ENCODE assay signal across 8 mouse cellular contexts in genomic region chr17:28349264-28349880, GRCm38 (mm10). TPM values are rescaled to one million over a fixed set of nuclear protein-coding genes. Genes with fewer than 3 reads are reported as not detected.
DNase-seq lines count a peak whose midpoint lies in the region; ATAC-seq and TF ChIP-seq lines count a peak whose summit lies in the region.

No protein-coding gene starts in this region.

- H3K4me2 ChIP-seq in lung, embryonic 15.5 days = peak overlapping the region; percentile 96
- peak overlapping the region; percentile 83 for H3K4me2 ChIP-seq in intestine, postnatal 0 days (replicated peaks; ENCODE audit: low read depth)
- H3K4me2 ChIP-seq in neural tube, embryonic 15.5 days = peak overlapping the region; percentile 95

- H3K27ac ChIP-seq in lung, embryonic 15.5 days = peak overlapping the region; percentile 100
- H3K27ac ChIP-seq in embryonic fibroblast, embryonic 13.5 days (ENCODE audit: insufficient read depth, low read length) = peak overlapping the region; percentile 94
- H3K27ac ChIP-seq in intestine, postnatal 0 days (ENCODE audit: low read depth, low read length) = peak overlapping the region; percentile 99
- H3K27ac ChIP-seq in neural tube, embryonic 15.5 days (replicated peaks) = no peak overlapping the region; the same call in 1 of the 2 replicates

- no peaks in the 10 kb centered on the region for H3K36me3 ChIP-seq in lung, embryonic 15.5 days
- no peaks in the 10 kb centered on the region for H3K36me3 ChIP-seq in intestine, postnatal 0 days (ENCODE audit: control insufficient read depth, insufficient read depth)
- no peaks in the 10 kb centered on the region for H3K36me3 ChIP-seq in neural tube, embryonic 15.5 days

- H3K9ac ChIP-seq in lung, embryonic 15.5 days = peak overlapping the region; percentile 96
- H3K9ac ChIP-seq in intestine, postnatal 0 days (ENCODE audit: low read depth, low read length) = peak overlapping the region; percentile 81
- H3K9ac ChIP-seq in neural tube, embryonic 15.5 days (replicated peaks) = peak overlapping the region; percentile 59

- no peak for DNase-seq in lung, postnatal 14 days
- no peak for DNase-seq in cerebellum, postnatal 10 days
- no peak for DNase-seq in frontal cortex, adult 2 months (ENCODE audit: extremely low spot score in 1 of 2, low spot score in 1 of 2)
- DNase-seq in thymus, postnatal 10 days (ENCODE audit: low spot score in 2 of 2) = no peak

- no peaks in the 10 kb centered on the region for H3K27me3 ChIP-seq in lung, embryonic 15.5 days
- H3K27me3 ChIP-seq in intestine, postnatal 0 days (replicated peaks; ENCODE audit: control insufficient read depth, insufficient read depth, low read length) = no peaks in the 10 kb centered on the region
- peaks cover 36% of the 10 kb centered on the region for H3K27me3 ChIP-seq in neural tube, embryonic 15.5 days (replicated peaks)

- no peaks in the 10 kb centered on the region for H3K9me3 ChIP-seq in lung, embryonic 15.5 days
- no peaks in the 10 kb centered on the region for H3K9me3 ChIP-seq in intestine, postnatal 0 days (ENCODE audit: control insufficient read depth)
- H3K9me3 ChIP-seq in neural tube, embryonic 15.5 days (replicated peaks) = no peaks in the 10 kb centered on the region

- no peak for ATAC-seq in lung, embryonic 15.5 days (ENCODE audit: borderline replicate concordance, extremely low read depth, low FRiP score, low TSS enrichment)
- ATAC-seq in intestine, postnatal 0 days = no peak
- no peak for ATAC-seq in neural tube, embryonic 15.5 days (ENCODE audit: low FRiP score)

- no peak for TF ChIP-seq CTCF in embryonic fibroblast, embryonic 13.5 days (IDR thresholded peaks at IDR 0.05; ENCODE audit: borderline replicate concordance, insufficient read depth, low read length)
- no peak for TF ChIP-seq CTCF in intestine, postnatal 0 days (IDR thresholded peaks at IDR 0.05; ENCODE audit: low read depth)

- WGBS in lung, embryonic 15.5 days = 7% methylated on average over 13 of the region's 13 CpGs
- WGBS in intestine, postnatal 0 days = 8% methylated on average over 12 of the region's 13 CpGs
- WGBS in neural tube, embryonic 15.5 days = 17% methylated on average over 13 of the region's 13 CpGs

- TF ChIP-seq POLR2A in embryonic fibroblast, embryonic 13.5 days (IDR thresholded peaks at IDR 0.05; ENCODE audit: low read depth, low read length) = peak; percentile 35

- H3K4me3 ChIP-seq in lung, embryonic 15.5 days = peak overlapping the region; percentile 88
- peak overlapping the region; percentile 95 for H3K4me3 ChIP-seq in embryonic fibroblast, embryonic 13.5 days (ENCODE audit: insufficient read depth, low read length)
- peak overlapping the region; percentile 81 for H3K4me3 ChIP-seq in intestine, postnatal 0 days (ENCODE audit: low read depth, low read length)
- peak overlapping the region; percentile 59 for H3K4me3 ChIP-seq in neural tube, embryonic 15.5 days (replicated peaks)

- peaks cover 63% of the 10 kb centered on the region for H3K4me1 ChIP-seq in lung, embryonic 15.5 days
- H3K4me1 ChIP-seq in embryonic fibroblast, embryonic 13.5 days (ENCODE audit: control insufficient read depth, insufficient read depth, low read length) = peaks cover 22% of the 10 kb centered on the region
- peaks cover 21% of the 10 kb centered on the region for H3K4me1 ChIP-seq in intestine, postnatal 0 days (replicated peaks; ENCODE audit: control insufficient read depth, insufficient read depth, low read length)
- H3K4me1 ChIP-seq in neural tube, embryonic 15.5 days = peaks cover 50% of the 10 kb centered on the region

RNA-seq across cellular contexts. Expression of gene Tead3, which starts 1.2 kb away (rescaled TPM):
- polyA plus RNA-seq in lung, embryonic 15.5 days (2015; fragmentation: Nextera tagmentation; extraction: Ambion mirVana) = 10.9 and 11.5 TPM in 2 replicates
- 58.5 and 64.0 TPM in 2 replicates for polyA plus RNA-seq in embryonic fibroblast, embryonic 13.5 days (2011; ENCODE audit: insufficient read length, low read depth, missing spikeins)
- polyA plus RNA-seq in intestine, postnatal 0 days (2015; fragmentation: Nextera tagmentation; extraction: Ambion mirVana) = 5.8 and 6.2 TPM in 2 replicates
- polyA plus RNA-seq in neural tube, embryonic 15.5 days (2015; fragmentation: Nextera tagmentation; extraction: Ambion mirVana) = 1.5 and 3.2 TPM in 2 replicates
- polyA plus RNA-seq in frontal cortex, adult 2 months (2012; rRNA removed) = 2.5 and 2.9 TPM in 2 replicates

RNA-seq across cellular contexts. Expression of gene Tulp1, which starts 15.7 kb away (rescaled TPM):
- polyA plus RNA-seq in lung, embryonic 15.5 days (2015; fragmentation: Nextera tagmentation; extraction: Ambion mirVana) = 6.0 and 6.2 TPM in 2 replicates
- 0.51 TPM in 1 of 2 replicates, not detected in the other for polyA plus RNA-seq in embryonic fibroblast, embryonic 13.5 days (2011; ENCODE audit: insufficient read length, low read depth, missing spikeins)
- polyA plus RNA-seq in intestine, postnatal 0 days (2015; fragmentation: Nextera tagmentation; extraction: Ambion mirVana) = 1.2 and 1.4 TPM in 2 replicates
- polyA plus RNA-seq in neural tube, embryonic 15.5 days (2015; fragmentation: Nextera tagmentation; extraction: Ambion mirVana) = 1.1 and 1.5 TPM in 2 replicates
- 0.19 TPM in 1 of 2 replicates, not detected in the other for polyA plus RNA-seq in frontal cortex, adult 2 months (2012; rRNA removed)

RNA-seq across cellular contexts. Expression of gene Rpl10a, which starts 21.1 kb away (rescaled TPM):
- polyA plus RNA-seq in lung, embryonic 15.5 days (2015; fragmentation: Nextera tagmentation; extraction: Ambion mirVana) = 606 and 658 TPM in 2 replicates
- 1,157 and 1,234 TPM in 2 replicates for polyA plus RNA-seq in embryonic fibroblast, embryonic 13.5 days (2011; ENCODE audit: insufficient read length, low read depth, missing spikeins)
- polyA plus RNA-seq in intestine, postnatal 0 days (2015; fragmentation: Nextera tagmentation; extraction: Ambion mirVana) = 383 and 417 TPM in 2 replicates
- 329 and 387 TPM in 2 replicates for polyA plus RNA-seq in neural tube, embryonic 15.5 days (2015; fragmentation: Nextera tagmentation; extraction: Ambion mirVana)
- polyA plus RNA-seq in frontal cortex, adult 2 months (2012; rRNA removed) = 771 and 790 TPM in 2 replicates

RNA-seq across cellular contexts. Expression of gene Fance, which starts 36.1 kb away (rescaled TPM):
- polyA plus RNA-seq in lung, embryonic 15.5 days (2015; fragmentation: Nextera tagmentation; extraction: Ambion mirVana) = 32.8 and 33.3 TPM in 2 replicates
- 22.3 and 23.4 TPM in 2 replicates for polyA plus RNA-seq in embryonic fibroblast, embryonic 13.5 days (2011; ENCODE audit: insufficient read length, low read depth, missing spikeins)
- polyA plus RNA-seq in intestine, postnatal 0 days (2015; fragmentation: Nextera tagmentation; extraction: Ambion mirVana) = 10.3 and 11.0 TPM in 2 replicates
- 26.3 and 30.3 TPM in 2 replicates for polyA plus RNA-seq in neural tube, embryonic 15.5 days (2015; fragmentation: Nextera tagmentation; extraction: Ambion mirVana)
- polyA plus RNA-seq in frontal cortex, adult 2 months (2012; rRNA removed) = 16.9 and 18.7 TPM in 2 replicates
